Mouse (Mus musculus) intestine, postnatal 0 days (tissue): ENCODE results near the gene Afap1. TPM values are rescaled to one million over a fixed set of nuclear protein-coding genes. Genes with fewer than 3 reads are reported as not detected.

Experiments used
- ATAC-seq: fragments of 200-750 bp; cut with Nextera tagmentation; 2 replicates; pipeline ENCODE4 v1.8.0; 2017; ENCODE audit warnings: mild to moderate bottlenecking, moderate TSS enrichment, moderate library complexity
- H3K27ac ChIP-seq: fragments of 300-500 bp; sonication (generic); 2 replicates; pipeline ENCODE4 v1.5.1; 2014; ENCODE audit warnings: mild to moderate bottlenecking, low read depth, low read length, moderate library complexity
- H3K27me3 ChIP-seq: fragments of 300-500 bp; sonication (generic); replicated peaks from 2 replicates; pipeline ENCODE4 v1.6.1; 2014; ENCODE audit warnings: low read length, mixed read lengths; ENCODE audit not compliant: control insufficient read depth, insufficient read depth
- H3K36me3 ChIP-seq: fragments of 300-500 bp; sonication (generic); 2 replicates; pipeline ENCODE4 v1.6.1; 2014; ENCODE audit warnings: mild to moderate bottlenecking, moderate library complexity; ENCODE audit not compliant: control insufficient read depth, insufficient read depth
- H3K4me1 ChIP-seq: fragments of 300-500 bp; sonication (generic); replicated peaks from 2 replicates; pipeline ENCODE4 v1.6.1; 2014; ENCODE audit warnings: antibody characterized with exemption, low read length, mixed read lengths; ENCODE audit not compliant: control insufficient read depth, insufficient read depth
- H3K4me2 ChIP-seq: fragments of 300-500 bp; sonication (generic); replicated peaks from 2 replicates; pipeline ENCODE4 v1.6.1; 2014; ENCODE audit warnings: low read depth, mild to moderate bottlenecking, moderate library complexity
- H3K4me3 ChIP-seq: fragments of 300-500 bp; sonication (generic); 2 replicates; pipeline ENCODE4 v1.5.1; 2014; ENCODE audit warnings: low read depth, low read length
- H3K9ac ChIP-seq: fragments of 300-500 bp; sonication (generic); 2 replicates; pipeline ENCODE4 v1.6.1; 2014; ENCODE audit warnings: mild to moderate bottlenecking, low read depth, low read length
- H3K9me3 ChIP-seq: fragments of 300-500 bp; sonication (generic); 2 replicates; pipeline ENCODE4 v1.6.1; 2016; ENCODE audit warnings: mixed run types; ENCODE audit not compliant: control insufficient read depth
- CTCF ChIP-seq: sonication (generic); IDR thresholded peaks from 2 replicates; pipeline ENCODE4 v1.5.1; 2016; ENCODE audit warnings: low read depth, mild to moderate bottlenecking, control low read depth, antibody characterized with exemption, moderate library complexity
- WGBS: fragments of 180-500 bp; shearing (Covaris S2); extraction: QIAGEN DNeasy Blood & Tissue Kit; methylation state at CpG from one replicate; pipeline ENCODE4 v1.1.7; 2014; 5-methylcytosine and 5-hydroxymethylcytosine counted together
- polyA plus RNA-seq: library from polyadenylated mRNA; unstranded; fragments of >200 nt; fragmentation: Nextera tagmentation; extraction: Ambion mirVana; gene quantifications from 2 replicates; pipeline ENCODE4 v1.2.1, GENCODE M21; 2015

Afap1 gene
- polyA plus RNA-seq, 1 experiment from 2014 or later: 8.1 TPM

DNA sequence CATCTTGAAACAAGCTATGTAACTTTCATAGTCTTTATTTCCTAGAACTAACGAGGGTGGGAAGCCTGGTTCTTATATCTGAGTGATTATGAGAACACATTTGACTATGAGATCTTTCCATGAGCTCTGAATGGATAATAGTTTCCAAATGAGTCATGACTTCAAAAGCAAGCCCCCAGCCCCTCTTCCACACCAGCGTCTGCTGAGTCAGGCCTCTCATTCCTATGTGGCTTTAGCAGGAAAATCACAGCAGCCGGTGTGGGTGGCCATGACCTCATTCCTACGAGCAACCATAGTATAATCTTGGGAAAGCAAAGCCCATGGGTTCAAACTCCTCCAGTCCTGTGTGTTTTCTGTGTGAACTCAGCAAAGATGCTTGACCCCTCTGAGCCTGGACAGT lies 23.1 kb upstream of the Afap1 start:
- Histone ChIP-seq H3K9me3 (no peaks in the 10 kb centered on the region), H3K27me3 (no peaks in the 10 kb centered on the region), H3K36me3 (no peaks in the 10 kb centered on the region), H3K9ac (no peak overlapping the region), H3K27ac (no peak overlapping the region), H3K4me3 (no peak overlapping the region), H3K4me1 (no peaks in the 10 kb centered on the region), H3K4me2 (no peak overlapping the region)
- no peak for TF ChIP-seq CTCF
- 75% methylated on average over 4 of the region's 4 CpGs for WGBS
- no peak for ATAC-seq

DNA sequence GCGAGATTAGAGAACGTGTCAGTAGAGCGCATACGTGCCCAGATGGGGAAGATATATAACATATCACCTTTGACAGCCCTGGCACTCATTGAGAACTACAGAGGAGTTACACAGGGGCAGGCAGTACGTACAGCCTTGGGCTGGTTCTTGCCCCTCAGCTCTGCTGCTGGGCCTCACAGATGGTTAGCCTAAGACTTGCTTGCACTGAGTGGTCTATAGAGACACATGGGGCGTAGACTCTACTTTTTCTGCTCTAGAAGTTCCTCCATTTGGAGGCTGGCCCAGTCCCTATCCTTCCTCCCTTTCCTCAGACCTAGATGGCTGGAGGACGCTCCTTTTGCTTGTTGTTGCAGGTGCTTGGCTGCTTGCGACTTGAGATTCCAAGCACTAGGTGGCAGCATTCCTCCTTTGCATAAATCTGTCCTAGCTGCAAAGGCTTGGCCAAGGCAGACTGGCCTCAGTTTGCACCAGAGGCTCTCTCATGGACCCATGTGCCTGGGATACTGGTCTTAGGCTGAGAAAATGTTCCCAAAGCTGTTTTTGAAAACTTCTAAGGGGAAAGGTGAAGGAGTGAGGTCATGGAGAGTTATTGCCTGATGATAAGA lies 22.6 kb upstream of the Afap1 start:
- H3K9ac ChIP-seq: no peak overlapping the region
- peak; percentile 97 for TF ChIP-seq CTCF
- peak; percentile 55 for ATAC-seq

DNA sequence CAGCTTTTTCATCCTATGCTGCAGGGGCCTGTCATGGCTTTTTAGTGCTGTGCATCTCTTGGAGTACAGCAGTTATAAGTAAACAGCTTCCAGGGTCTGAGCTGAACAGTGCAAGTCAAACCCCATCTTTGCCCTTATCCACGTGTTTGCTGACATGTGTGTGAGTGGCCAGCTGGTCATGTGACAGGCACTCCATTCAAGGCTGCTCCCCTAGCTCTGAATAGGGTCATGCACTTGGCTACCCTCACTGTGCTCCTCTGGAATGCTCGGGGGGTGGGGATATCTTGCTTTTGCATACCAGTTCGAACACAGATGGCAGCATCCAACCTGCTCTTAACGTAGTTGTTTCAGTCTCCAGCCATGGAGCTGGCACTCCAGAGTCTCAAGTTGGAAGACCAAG lies 19.7 kb upstream of the Afap1 start:
- Histone ChIP-seq H3K4me1 (no peaks in the 10 kb centered on the region), H3K36me3 (no peaks in the 10 kb centered on the region), H3K27me3 (no peaks in the 10 kb centered on the region), H3K4me3 (no peak overlapping the region), H3K9me3 (no peaks in the 10 kb centered on the region), H3K4me2 (no peak overlapping the region), H3K27ac (no peak overlapping the region), H3K9ac (no peak overlapping the region)
- ATAC-seq: no peak
- TF ChIP-seq CTCF: no peak
- 35% methylated on average over 4 of the region's 4 CpGs for WGBS

More for the DNA sequence above, 22.6 kb upstream of the Afap1 start:
- Histone ChIP-seq H3K4me1 (no peaks in the 10 kb centered on the region), H3K9me3 (no peaks in the 10 kb centered on the region), H3K27ac (no peak overlapping the region), H3K4me2 (no peak overlapping the region), H3K4me3 (no peak overlapping the region), H3K36me3 (no peaks in the 10 kb centered on the region), H3K27me3 (no peaks in the 10 kb centered on the region)
- 56% methylated on average over 8 of the region's 8 CpGs for WGBS

DNA sequence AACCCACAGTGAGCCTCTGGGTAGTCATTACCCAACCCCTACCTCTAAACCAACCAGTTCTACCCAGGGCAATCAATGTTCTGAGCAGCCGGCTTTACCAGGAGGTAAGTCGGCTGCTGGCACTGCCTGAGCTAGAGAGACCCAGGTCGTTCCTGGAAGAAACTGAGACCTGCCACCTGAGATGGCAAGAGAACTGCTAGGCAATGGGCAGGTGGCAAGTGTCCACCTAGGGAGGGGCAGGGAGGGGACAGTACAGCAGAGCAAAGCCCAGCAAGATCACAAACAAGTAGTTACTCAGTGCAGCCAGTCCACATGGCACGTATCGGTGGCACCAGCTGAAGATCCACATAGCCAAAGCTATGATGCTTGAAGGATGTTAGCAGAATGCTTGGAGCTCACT lies 16.9 kb upstream of the Afap1 start:
- WGBS: 89% methylated on average over 5 of the region's 5 CpGs
- no peaks in the 10 kb centered on the region for H3K27me3 ChIP-seq
- H3K4me1 ChIP-seq: no peaks in the 10 kb centered on the region; the same call in 1 of the 2 replicates
- no peak overlapping the region for H3K27ac ChIP-seq
- no peak overlapping the region for H3K9ac ChIP-seq
- no peaks in the 10 kb centered on the region for H3K36me3 ChIP-seq
- no peak for ATAC-seq
- H3K9me3 ChIP-seq: no peaks in the 10 kb centered on the region
- no peak overlapping the region for H3K4me3 ChIP-seq
- no peak for TF ChIP-seq CTCF
- no peak overlapping the region for H3K4me2 ChIP-seq

DNA sequence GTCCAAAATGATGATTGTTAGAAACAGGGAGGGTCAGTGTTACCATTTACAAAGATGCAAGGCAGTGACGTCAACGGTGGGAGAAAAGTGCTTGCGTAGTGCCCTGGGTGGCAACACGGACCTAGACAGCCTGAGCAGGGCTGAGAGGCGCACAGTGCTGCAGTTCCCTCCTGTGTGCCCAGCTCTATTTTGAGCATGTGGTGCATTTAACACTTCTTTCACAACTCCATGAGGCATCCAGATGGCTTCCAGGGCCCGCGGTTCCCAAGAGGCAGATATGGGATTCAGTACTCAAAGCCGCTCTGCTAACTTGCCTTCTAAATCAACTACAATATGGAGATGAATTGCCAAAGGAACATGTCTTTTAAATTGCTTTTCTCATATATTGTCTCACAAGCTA lies 13.9 kb upstream of the Afap1 start:
- 87% methylated on average over 8 of the region's 8 CpGs for WGBS
- H3K9me3 ChIP-seq: no peaks in the 10 kb centered on the region
- TF ChIP-seq CTCF: no peak
- no peaks in the 10 kb centered on the region for H3K36me3 ChIP-seq
- H3K27ac ChIP-seq: no peak overlapping the region
- no peak overlapping the region for H3K4me2 ChIP-seq
- H3K9ac ChIP-seq: no peak overlapping the region
- H3K4me3 ChIP-seq: no peak overlapping the region
- H3K4me1 ChIP-seq: no peaks in the 10 kb centered on the region; the same call in 1 of the 2 replicates
- no peaks in the 10 kb centered on the region for H3K27me3 ChIP-seq
- ATAC-seq: no peak

DNA sequence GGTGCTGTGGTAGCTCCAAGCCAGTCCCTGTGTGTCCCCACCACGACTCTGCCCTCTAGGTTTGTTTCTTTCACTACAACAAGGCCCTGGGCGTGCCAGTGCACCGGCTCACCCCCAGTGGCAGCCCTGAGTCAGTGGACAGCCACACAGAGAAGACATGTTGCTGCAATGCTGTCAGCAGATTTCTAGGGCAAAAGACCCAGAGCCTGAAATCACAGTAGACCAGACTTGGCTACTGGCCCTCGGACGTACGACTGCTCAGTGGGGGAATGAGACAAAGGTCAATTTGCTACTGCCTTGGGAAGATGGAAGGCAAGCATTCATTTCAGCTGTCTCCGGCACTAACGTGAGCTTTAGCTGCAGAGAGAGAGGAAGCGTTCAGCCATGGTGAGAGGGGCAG lies 10.7 kb upstream of the Afap1 start:
- H3K9me3 ChIP-seq: no peaks in the 10 kb centered on the region
- WGBS: 39% methylated on average over 9 of the region's 9 CpGs

DNA sequence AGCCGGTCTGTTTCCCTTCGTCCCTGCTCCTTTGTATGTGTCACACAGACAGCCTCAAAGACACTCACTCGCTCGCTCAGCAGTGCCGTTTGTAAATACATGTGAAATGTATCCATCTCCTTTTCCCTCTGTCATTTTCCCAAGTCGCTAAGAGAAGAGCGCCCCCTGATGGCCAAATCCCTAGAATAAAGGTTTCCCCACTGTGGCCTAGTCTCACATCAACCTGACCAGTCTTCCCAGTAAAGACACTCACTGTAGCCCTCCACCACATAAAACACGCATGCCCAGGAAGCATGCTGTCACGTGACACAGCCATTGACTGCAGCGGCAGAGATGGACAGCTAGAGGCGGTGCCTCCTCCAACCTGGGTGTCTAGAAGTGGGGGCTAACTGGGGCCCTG lies 8.9 kb upstream of the Afap1 start:
- no peaks in the 10 kb centered on the region for H3K36me3 ChIP-seq
- H3K9ac ChIP-seq: no peak overlapping the region
- H3K27me3 ChIP-seq: no peaks in the 10 kb centered on the region
- H3K9me3 ChIP-seq: no peaks in the 10 kb centered on the region
- no peaks in the 10 kb centered on the region; the same call in 1 of the 2 replicates for H3K4me1 ChIP-seq
- no peak overlapping the region for H3K4me3 ChIP-seq
- H3K4me2 ChIP-seq: no peak overlapping the region
- H3K27ac ChIP-seq: no peak overlapping the region
- ATAC-seq: no peak
- WGBS: 40% methylated on average over 11 of the region's 11 CpGs
- peak; percentile 71 for TF ChIP-seq CTCF

More for the DNA sequence above, 10.7 kb upstream of the Afap1 start:
- no peaks in the 10 kb centered on the region for H3K27me3 ChIP-seq
- no peaks in the 10 kb centered on the region; the same call in 1 of the 2 replicates for H3K4me1 ChIP-seq
- ATAC-seq: no peak
- TF ChIP-seq CTCF: peak; percentile 15; the same call in 1 of the 2 replicates
- H3K4me2 ChIP-seq: no peak overlapping the region
- H3K36me3 ChIP-seq: no peaks in the 10 kb centered on the region
- no peak overlapping the region for H3K4me3 ChIP-seq
- H3K9ac ChIP-seq: no peak overlapping the region
- no peak overlapping the region for H3K27ac ChIP-seq
